Comparison of ENCODE assay signal across 14 mouse cellular contexts in the genomic region with DNA sequence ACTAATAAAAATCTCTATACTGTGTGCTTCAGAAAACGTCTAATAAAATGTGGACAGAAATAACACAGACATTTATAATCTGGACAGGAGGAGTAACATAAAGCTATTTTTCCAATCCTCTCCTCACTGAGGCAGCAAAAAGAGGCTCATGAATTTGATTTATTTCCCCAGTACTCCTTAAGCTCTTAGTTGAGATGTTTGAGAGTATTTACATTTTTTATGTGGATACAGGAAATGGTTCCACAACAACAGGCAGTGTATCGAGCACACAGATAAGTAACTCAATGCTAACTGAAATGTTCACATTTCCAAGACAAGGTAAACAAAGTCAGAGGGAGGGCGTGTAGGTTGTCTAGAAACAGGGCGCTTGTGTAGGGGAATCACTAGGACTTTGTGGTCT.
"Had no signal": no experiment of that assay in that cellular context is flagged by ENCODE, and none has a peak within 500 bp of the region (broad histone marks: within the 10 kb centered on the region; RNA-seq: fewer than 3 reads in every experiment).

No protein-coding gene starts in this region.

- DNase-seq: kidney, adult 18-20 months; kidney, postnatal 14 days; layer of hippocampus, postnatal 36 days; liver, embryonic 13.5 days; lung, embryonic 14.5 days; lung, postnatal 10 days; lung, postnatal 4 days; midbrain, embryonic 14.5 days; thymus, adult 2 months; thymus, postnatal 14 days; thymus, postnatal 4 days had no signal

- H3K27ac ChIP-seq: left cerebral cortex, adult 2 months; liver, embryonic 13.5 days; stomach, postnatal 0 days had no signal

- H3K4me2 ChIP-seq: liver, embryonic 13.5 days; lung, embryonic 14.5 days; midbrain, embryonic 11.5 days had no signal

- H3K27me3 ChIP-seq: liver, embryonic 13.5 days had no signal

- H3K36me3 ChIP-seq: liver, embryonic 13.5 days had no signal

- H3K9me3 ChIP-seq: liver, embryonic 13.5 days had no signal

- H3K9ac ChIP-seq: liver, embryonic 13.5 days; lung, embryonic 14.5 days had no signal

- H3K4me3 ChIP-seq: left cerebral cortex, adult 2 months; liver, embryonic 13.5 days had no signal

- H3K4me1 ChIP-seq: liver, embryonic 13.5 days had no signal
